Mouse (Mus musculus) heart, postnatal 14 days (tissue): ENCODE data around the gene Megf11. TPM values are rescaled to one million over a fixed set of nuclear protein-coding genes. Genes with fewer than 3 reads are reported as not detected.
A peak's percentile ranks its signal among the peaks of the same experiment; 100 is the strongest.

Source experiments
- DNase-seq, 2 experiments: peaks; one replicate each; pipeline ENCODE4 v3.0.0; 2021 to 2022
- intact Hi-C: fragments of 180-260 bp; cut with DNase I; formaldehyde crosslinking; loops from one replicate; pipeline ENCODE4 v1.15.1; 2025
- long read RNA-seq, 2 experiments: library from polyadenylated mRNA; stranded (forward); transcript quantifications; one replicate each; pipeline ENCODE4 v2.0.0; 2021
- total RNA-seq, 2 experiments: library from RNA; stranded (reverse); gene quantifications; 2 replicates each; pipeline ENCODE4 v1.2.3; 2021

Gene Megf11
- 1 to 10 TPM; 3.6 to 4.2 TPM for total RNA-seq
- long read RNA-seq, experiment 1, partial matches to known transcripts = 0 of 7 reads
- long read RNA-seq, experiment 1, other reads (novel, unspliced or antisense) = 7 of 7 reads
- long read RNA-seq, experiment 2, full-length matches to known transcripts = 2 of 8 reads
- long read RNA-seq, experiment 2, partial matches to known transcripts = 0 of 8 reads
- long read RNA-seq, experiment 2, other reads (novel, unspliced or antisense) = 6 of 8 reads

DNA sequence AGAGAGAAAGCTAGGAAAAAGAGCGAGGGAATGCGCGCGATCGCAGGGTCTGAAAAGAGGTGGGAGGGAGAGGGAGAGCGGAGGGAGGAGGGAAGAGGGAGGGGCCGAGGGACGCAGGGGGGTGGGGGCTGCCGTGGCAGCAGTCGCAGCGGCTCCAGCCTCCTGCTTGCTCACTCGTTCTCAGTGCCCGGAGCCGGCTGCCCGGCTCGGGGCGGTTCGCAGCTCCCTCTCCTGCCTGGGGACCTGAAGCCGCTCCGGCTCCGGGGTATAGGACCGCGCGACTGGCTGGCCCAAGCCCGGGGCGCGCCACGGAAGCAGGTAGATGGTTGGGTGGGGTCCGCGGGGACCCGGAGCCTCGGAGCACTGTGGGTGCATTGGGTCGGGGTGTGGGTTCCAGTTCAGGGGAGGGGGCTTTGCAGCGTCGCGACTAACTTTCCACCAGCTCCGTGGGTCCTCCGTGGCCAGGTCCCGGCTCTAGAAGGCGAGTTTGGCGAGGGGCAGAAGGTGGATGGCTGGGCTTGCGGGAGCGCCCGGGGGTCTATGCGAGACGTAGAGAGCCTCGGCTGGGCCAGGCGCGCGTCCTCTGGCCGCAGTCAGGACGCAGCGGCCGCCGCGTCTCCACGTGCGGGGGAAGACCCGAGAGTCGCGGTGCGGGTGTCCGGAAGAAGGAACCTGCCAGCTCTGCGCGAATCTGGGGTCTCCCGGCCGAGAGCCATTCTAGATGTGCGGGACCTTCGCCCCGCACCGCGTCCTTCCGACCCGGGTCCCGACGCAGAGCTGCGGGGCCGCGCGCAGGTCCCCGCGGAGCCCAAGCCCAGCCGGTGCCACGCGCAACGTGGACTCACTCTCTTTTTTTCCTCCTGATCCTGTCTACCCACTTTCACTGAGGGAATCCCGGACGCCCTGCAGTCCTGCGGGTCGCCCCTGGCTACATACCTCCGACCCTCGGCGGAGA is at the start of gene Megf11:
Gene Megf11, plus strand, starts transcription at position 116 of the 955 bp plus-strand sequence.
- peak; percentile 21 to 32 for DNase-seq
- intact Hi-C loops = no loop called here

DNA sequence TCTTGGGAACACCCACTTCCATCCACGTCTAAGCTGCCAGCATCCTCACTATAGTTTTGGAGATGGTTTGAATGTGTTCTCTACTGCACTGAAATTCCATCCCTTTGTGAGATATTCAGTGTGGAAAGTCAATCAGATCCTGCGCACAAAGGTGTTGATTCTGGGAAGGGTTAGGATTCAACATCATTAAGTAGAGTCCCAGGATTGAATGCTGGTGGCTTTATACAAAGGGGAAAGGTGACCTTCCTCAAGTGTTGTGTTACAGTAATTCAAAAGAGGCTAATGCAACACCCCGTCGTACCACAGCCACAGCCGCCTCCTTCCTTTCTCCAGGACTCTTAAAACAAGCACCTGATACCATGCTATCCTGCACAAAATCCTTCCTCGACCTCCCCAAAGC is 49.6 kb upstream of the Megf11 start:
- DNase-seq = no peak
- intact Hi-C loops = loop anchor here (10.0 kb wide), 1 partner anchor 881 kb away; no protein-coding TSS in a partner anchor

DNA sequence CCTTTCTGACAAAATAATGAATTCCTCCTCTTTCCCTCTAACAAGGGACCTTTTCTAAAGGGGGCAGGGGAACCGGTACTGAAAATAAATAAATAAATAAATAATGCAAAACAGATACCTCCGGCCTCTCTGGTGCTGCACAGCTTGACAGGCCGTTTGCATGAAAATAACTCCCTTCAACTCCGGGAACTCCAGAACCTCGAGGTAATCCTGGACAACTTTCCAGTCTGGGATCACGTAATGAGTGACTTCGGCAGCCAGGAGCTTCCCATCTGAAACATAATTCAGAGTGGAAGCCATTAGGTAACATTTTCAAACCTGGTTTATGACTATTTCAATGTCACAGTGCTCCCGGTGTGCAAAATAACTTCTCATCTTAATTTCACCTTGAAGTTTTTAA is 46.1 kb upstream of the Megf11 start:
- DNase-seq = peak in 1 of 2 experiments; percentile 7
- intact Hi-C loops = loop anchor here (10.0 kb wide), 1 partner anchor 885 kb away; no protein-coding TSS in a partner anchor

DNA sequence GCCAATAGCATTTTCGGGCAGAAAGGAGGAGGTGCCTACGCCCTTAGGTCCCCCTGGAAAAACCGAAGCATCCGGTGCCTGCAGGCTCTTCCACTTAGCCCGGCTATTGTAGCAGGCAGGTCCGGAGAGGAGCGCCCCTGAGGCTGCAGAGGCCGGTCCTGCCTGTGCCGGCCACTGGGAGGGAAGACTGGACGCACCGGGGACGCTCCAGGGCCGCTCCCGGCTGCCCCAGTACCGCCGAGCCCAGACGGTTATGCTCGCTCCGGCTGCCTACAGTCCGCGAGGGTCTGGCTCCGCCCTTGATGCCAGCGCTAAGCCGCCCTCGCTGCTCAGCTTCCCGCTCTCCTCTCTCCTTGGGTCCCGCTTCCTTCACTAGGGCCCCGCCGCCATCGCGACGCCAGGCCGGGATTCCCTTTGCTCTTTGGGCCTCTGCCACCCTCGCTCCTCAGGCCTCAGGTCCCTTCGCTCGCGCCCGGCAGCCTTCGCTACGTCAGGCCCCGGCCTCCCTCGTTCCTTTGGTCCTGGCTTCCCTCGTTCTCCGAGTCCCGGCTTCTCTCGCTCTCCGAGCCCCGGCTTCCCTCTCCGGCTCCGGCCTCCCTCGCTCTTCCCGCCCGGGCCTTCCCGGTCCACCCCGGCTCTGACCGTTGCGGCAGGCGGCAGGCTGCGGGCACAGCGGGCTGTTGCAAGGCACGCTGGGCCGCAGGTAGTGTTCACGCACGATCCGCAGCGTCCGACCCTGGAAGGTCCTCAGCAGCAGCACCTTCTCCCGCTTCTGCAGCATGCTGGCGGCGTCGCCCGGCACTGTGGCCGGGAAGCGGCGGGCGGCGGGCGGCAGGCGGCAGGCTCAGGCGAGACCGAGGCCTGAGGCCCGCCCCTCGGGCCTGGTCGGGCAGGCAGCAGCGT is 44.8 kb upstream of the Megf11 start:
- DNase-seq = peak; percentile 79 to 80
- intact Hi-C loops = loop anchor here (10.0 kb wide), 1 partner anchor 624 kb away; the partner anchor contains the start of gene Ints14

DNA sequence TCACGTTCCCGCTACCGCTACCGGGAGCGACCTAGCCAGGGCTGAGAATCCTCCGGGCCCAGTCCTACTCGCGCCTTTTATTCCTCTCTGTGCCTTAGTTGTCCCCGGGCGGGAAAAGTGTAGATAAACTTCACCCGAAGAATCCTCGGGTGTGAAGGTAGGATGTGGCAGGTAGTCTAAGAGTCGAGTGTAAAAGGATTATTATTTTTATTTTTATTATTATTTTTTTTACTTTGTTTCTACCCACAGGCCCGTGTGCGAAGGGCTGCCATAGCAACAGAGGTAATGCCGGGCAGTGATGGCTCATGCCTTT is 44.2 kb upstream of the Megf11 start, which contains the start of gene Dis3l:
Gene Dis3l, minus strand, starts transcription at position 35 of the 313 bp plus-strand sequence.
- DNase-seq = no peak
- intact Hi-C loops = loop anchor here (10.0 kb wide), 1 partner anchor 624 kb away; the partner anchor contains the start of gene Ints14

DNA sequence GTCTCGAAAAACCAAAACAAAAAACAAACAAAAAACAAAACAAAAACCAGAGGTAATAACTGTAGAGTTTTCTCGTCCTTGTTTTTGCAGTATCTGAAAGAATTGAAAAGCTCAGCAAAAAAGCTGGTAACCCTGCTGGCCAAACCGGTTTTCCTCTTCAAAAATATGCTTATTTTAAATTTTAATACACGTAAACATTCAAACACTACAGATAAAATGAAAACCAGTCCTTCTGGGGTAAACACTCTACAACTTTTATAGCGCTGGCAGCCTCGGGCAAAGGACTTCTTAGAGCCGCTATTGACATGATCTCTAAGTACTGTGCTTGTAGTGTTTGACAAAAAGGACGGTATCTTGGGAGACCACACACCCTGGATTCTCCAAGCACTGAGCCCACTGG is 43.8 kb upstream of the Megf11 start:
- DNase-seq = no peak
- intact Hi-C loops = loop anchor here (10.0 kb wide), 1 partner anchor 623 kb away; the partner anchor contains the start of gene Ints14

DNA sequence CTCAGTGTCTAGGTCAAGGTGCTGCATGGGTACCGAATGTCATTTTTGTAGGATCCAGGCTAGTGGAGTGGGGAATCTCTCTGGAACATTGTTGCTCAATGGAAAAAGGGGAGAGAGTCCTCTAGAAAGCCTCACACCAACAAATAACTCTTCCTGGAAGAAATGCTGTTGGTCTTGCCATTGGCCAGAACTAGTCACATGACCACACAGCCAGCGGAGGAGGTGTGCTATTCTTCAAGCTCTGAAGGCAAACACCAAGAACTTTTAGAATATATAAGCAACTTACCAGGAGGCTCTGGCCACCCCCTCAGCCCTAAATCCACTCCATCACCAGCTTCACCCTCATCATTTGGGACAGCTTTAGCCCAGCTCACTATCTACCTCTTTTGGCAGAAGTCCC is 41.8 kb upstream of the Megf11 start:
- DNase-seq = no peak
- intact Hi-C loops = loop anchor here (10.0 kb wide), 1 partner anchor 621 kb away; the partner anchor contains the start of gene Ints14

DNA sequence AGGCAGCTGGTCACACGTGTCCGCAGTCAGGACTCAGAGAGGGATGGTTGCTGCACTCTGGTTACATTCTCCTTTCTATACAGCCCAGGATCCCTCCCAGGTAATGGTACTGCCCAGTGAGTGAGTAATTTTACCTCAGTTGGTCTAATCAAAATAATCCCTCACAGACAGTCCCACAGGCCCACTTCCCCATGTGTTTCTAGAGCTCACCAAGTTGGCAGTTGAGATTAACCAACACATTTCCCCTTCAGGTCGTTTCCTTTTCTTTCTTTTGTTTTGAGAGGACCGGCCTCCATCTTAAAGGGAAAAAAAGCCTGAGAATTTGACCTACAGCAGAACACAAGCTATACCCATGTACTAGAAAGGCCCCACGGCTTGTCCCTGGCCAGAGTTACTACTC is 39.5 kb upstream of the Megf11 start:
- intact Hi-C loops = loop anchor here (1.0 to 10.0 kb wide), 5 partner anchors 46 to 619 kb away; partner anchors contain the start of gene Ints14
- no peak for DNase-seq

DNA sequence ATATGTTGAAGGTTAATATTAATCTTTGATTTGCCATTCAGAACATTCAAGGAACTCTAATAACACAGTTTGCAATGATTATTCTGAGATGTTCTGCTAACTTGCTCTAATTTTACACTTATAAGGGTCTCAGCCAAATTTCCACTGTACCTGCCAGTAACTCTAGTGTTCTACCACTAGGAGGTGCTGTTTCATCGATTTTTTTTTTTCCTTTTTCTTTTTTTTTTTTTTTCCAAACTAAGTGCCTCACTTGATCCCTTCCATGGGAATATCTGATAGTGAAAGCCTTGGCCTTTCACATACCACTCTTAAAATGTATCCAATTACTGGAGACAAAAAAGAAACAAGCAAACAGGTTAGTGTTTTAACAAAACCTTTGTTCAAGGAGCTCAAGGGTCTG is 38.0 kb upstream of the Megf11 start:
- DNase-seq = no peak
- intact Hi-C loops = loop anchor here (5.0 to 10.0 kb wide), 4 partner anchors 45 to 617 kb away; partner anchors contain the start of gene Ints14

DNA sequence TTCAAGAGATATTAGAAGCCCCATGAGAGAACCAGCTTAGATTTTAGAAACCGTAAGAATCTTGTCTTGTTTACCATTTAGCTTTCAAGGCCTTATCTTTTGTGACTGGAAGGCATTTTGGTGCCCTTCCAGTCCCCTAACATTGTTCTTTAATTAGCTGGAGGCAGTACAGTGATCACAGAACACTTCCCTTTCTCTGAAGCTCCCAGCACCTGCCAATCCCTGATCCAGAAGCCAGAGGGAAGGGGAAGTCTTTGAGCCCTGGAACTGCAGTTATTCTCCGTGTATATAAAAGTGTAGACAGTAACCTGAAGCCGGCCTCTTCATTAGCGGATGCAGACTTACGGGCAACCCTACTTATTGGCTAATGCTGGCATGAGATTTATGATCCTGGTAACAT is 35.9 kb upstream of the Megf11 start:
- DNase-seq = peak in 1 of 2 experiments; percentile 21
- intact Hi-C loops = loop anchor here (5.0 to 10.0 kb wide), 4 partner anchors 43 to 615 kb away; partner anchors contain the start of gene Ints14

DNA sequence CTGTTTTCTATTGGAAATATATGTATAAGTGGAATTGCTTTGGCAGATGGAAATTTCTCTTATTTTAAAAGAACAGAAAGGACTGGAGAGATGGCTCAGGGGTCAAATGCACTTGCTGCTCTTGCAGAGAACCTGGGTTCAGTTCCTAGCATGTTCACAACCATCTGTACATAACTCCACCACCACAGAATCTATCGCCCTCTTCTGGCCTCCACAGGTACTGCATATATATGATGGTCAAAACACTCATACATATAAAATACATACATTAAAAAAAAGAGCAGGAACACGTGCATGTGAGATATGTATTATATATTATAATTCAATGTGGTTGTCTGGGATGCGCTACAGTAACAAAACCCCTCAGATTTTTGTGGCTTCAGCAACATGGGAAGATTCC is 34.2 kb upstream of the Megf11 start:
- intact Hi-C loops = no loop called here
- no peak for DNase-seq

DNA sequence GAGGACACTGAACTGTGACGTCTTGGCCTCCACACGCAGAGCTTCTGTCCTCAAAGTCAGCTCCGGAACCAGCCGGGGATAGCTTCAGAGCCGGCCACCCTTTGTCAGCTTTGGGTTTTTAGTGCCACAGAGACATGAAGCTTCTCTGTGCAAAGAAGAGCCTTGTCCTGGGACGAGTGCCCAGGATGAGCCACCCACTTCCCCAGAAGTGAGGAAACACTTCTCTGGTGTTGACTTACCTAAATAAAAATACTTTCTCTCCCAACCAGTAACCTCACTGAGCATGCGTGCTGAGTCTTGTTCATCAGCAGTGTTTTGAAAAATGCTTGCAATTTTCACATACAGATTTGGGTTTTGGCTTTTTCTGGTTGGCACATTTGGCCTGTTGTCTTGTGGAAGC is 29.8 kb upstream of the Megf11 start:
- intact Hi-C loops = no loop called here
- no peak for DNase-seq

DNA sequence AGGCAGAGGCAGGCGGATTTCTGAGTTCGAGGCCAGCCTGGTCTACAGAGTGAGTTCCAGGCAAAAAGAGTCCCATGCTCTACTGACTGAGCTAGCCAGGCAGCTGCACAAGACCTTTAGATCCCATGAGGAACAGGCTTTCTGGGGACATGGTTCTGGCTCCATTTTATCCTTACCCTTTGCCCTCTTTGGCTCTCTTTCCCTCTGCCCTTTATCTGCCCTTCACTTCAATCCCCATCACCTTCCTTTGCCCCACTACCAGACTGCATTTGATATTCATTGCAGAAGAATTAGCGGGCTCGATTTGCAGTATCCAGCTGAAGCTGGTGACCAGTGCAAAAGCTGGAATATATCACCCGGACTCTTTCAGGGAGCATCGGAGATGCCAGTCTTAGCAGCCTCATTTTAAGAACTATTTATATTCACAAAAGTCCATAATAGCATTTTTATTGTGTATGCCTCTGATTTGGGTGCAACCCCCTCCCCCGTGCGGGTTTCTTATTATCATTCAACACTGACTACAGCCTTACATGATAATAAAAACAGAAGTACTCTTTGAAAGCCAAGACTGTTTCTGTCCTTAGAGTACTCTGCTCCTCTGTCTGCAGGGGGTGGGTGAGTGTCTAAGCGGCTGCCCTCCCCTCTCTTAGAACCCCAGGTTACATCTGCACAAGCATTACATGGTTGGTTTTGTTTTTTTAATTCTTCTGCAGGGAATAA is 24.0 kb upstream of the Megf11 start:
- intact Hi-C loops = no loop called here
- no peak for DNase-seq

DNA sequence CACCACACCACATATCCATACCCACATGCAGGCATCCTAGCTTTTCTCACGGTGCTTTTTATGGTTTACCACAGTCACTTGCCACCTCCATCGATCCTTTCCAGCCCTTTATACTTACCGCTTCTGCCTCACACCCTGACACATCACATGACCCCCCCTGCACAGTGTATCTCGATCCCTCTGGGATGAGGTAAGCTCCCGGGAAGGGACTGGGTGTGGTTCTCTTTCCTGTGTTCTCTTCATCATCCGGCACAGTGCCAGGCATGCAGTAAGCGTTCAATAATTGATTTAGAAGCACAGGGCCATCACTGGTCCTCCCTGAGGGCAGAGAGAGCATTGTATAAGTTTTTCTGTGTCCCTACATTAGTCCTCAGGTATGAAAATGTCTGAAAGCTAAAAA is 15.6 kb upstream of the Megf11 start:
- intact Hi-C loops = no loop called here
- DNase-seq = no peak

DNA sequence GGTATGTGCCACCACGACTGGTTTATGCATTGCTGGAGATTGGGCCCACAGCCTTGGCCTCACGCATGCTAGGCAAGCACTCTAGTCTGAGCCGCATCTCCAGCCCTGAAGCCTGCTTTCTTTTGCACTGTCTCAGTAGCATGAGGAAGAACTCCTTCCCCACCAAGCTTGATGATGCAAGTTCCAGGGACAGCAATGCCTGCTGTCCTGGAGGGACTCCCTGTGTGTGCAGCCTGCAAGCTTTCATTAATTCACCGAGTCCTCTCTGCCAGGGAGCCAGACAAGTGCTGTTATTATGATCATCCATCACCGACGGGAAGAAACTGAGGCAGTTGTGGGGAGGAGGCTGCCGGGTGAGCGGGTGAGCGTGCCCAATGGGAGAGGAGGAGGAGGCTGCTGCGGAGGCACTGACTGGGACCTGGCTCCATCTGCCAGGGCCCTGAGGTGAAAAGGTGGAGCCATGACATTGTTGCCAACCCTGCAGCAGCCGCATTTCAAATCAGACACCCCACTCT is 14.1 kb upstream of the Megf11 start:
- intact Hi-C loops = no loop called here
- DNase-seq = no peak

DNA sequence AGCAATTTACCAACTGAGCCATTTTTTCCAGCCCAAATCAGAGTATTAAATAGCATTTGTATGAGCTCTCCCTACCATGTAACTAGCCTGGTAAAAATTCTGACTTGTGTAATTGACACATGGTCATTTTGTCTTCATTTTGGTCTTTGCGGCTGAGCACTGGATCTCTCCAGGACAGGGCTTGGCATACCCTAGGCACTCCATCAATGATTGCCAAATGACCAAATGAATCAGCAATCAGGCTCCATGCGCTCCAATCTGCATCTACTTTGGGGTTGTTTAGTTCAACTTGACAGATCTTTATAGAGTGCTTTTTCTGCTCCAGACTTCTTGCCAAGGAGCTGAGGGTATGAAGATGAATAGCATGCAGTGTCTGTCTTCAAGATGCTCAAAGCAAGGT is 9.0 kb upstream of the Megf11 start:
- no peak for DNase-seq
- intact Hi-C loops = no loop called here

DNA sequence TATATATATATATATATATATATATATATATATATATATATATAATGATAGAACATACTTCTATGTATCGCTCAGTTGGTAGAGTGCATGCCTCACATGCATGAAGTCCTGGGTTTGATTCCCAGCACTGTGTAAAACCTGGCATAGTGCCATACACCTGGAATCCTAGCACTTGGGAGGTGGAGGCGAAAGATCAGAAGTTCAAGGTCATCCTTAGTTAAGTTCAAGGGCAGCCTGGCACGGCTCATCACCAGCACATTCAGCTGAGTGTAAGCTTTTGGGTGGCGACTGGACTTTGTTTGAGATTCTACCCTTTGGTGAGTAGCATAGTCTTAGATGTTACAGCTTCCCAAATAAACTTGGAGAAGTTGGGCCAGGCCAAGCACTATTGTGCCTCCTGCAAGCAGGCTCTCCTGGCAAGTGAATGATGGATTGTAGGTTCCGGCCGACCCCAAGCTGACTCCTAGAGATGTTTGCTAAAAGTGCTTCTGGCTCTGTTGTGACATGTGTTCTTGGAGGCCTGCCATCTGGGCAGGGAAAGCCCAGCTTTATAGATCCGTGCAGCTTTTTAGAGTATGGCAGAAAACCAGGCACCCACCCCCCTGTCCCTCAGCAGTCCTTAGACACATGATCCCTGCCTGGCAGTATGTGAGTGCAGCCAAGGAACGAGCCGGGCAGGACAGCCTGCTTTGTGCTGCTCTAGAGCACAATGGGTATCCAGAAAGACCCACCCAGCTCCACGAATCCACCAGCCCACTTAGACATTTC is 2.2 kb upstream of the Megf11 start:
- no peak for DNase-seq
- intact Hi-C loops = no loop called here

DNA sequence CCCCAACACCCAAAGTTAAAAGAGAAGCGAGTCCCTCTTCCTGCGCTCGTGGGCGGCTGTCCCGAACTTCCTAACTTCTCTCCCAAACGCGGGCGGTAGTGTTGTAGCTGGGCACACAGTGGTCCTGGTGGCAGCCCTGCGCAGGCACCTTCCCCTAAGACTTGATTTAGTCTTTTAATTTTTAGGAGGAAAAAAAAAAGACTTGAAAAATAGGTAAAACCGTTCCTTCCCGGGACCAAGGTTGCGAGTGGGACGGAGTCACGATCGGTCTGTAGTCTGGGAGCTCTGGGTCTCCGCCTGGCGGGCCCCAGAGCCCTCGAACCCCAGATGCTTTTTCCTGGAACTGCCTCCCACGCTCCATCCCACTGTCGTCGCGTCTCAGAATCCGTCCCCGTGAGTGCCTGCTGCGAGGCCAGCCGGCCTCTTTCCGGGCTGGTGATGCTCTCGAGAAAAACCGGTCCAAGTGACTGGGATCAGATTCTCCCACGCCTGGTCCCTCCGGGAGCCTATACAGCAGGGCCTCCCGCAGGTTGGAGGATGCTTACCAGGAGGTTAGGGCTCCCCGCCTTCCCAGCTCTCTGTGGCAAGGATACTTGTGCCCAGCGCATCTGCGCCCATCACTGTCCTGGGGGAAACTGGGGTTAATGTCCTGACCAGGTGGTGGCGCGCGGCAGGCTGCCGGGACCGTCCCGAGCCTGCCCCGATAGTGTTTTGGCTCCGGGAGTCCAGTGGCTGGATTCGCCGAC is 1.2 kb downstream of the Megf11 start:
- intact Hi-C loops = no loop called here
- DNase-seq = peak; percentile 6 to 14
